Mouse (Mus musculus) neural tube, embryonic 13.5 days (tissue): ENCODE measurements around the gene Arl10. TPM values are rescaled to one million over a fixed set of nuclear protein-coding genes. Genes with fewer than 3 reads are reported as not detected.
A peak's percentile ranks its signal among the peaks of the same experiment; 100 is the strongest.
"Not testable (repeated sequence)": the region's sequence is repeated elsewhere in the genome, so short reads cannot be mapped to it uniquely, and the experiment has no call there.

Source experiments
- ATAC-seq: fragments of 200-750 bp; cut with Nextera tagmentation; 2 replicates; pipeline ENCODE4 v1.8.0; 2017; ENCODE audit warnings: low read depth, mild to moderate bottlenecking, moderate TSS enrichment, moderate library complexity
- H3K27ac ChIP-seq: fragments of 300-500 bp; sonication (generic); replicated peaks from 2 replicates; pipeline ENCODE4 v1.5.1; 2015; ENCODE audit warnings: moderate library complexity, mild to moderate bottlenecking, inconsistent platforms
- H3K27me3 ChIP-seq: fragments of 300-500 bp; sonication (generic); 2 replicates; pipeline ENCODE4 v1.6.1; 2015; ENCODE audit warnings: mild to moderate bottlenecking, inconsistent platforms
- H3K36me3 ChIP-seq: fragments of 300-500 bp; sonication (generic); 2 replicates; pipeline ENCODE4 v1.6.1; 2015; ENCODE audit warnings: mild to moderate bottlenecking, inconsistent platforms
- H3K4me1 ChIP-seq: fragments of 300-500 bp; sonication (generic); replicated peaks from 2 replicates; pipeline ENCODE4 v1.6.1; 2015; ENCODE audit warnings: inconsistent platforms
- H3K4me2 ChIP-seq: fragments of 300-500 bp; sonication (generic); 2 replicates; pipeline ENCODE4 v1.6.1; 2015; ENCODE audit warnings: inconsistent platforms, mild to moderate bottlenecking, moderate library complexity
- H3K4me3 ChIP-seq: fragments of 300-500 bp; sonication (generic); 2 replicates; pipeline ENCODE4 v1.5.1; 2015; ENCODE audit warnings: mild to moderate bottlenecking, inconsistent platforms
- H3K9ac ChIP-seq: fragments of 300-500 bp; sonication (generic); 2 replicates; pipeline ENCODE4 v1.6.1; 2015; ENCODE audit warnings: moderate library complexity, mild to moderate bottlenecking, inconsistent platforms
- H3K9me3 ChIP-seq: fragments of 300-500 bp; sonication (generic); 2 replicates; pipeline ENCODE4 v1.6.1; 2016; ENCODE audit warnings: inconsistent platforms
- WGBS: fragments of 180-500 bp; shearing (Covaris S2); methylation state at CpG from one replicate; pipeline ENCODE4 v1.1.7; 2015; 5-methylcytosine and 5-hydroxymethylcytosine counted together
- polyA plus RNA-seq: library from polyadenylated mRNA; unstranded; fragments of >200 nt; fragmentation: Nextera tagmentation; extraction: Ambion mirVana; gene quantifications from 2 replicates; pipeline ENCODE4 v1.2.1, GENCODE M21; 2015

Arl10 gene
- polyA plus RNA-seq, 1 experiment from 2014 or later: 65.8 TPM

GRCm38 (mm10) chr13:54607204-54607603, 32.4 kb downstream of the Arl10 start:
- Histone ChIP-seq H3K4me3 (no peak overlapping the region), H3K4me2 (no peak overlapping the region), H3K9me3 (no peaks in the 10 kb centered on the region), H3K4me1 (peaks cover 43% of the 10 kb centered on the region), H3K27ac (no peak overlapping the region), H3K9ac (no peak overlapping the region), H3K27me3 (no peaks in the 10 kb centered on the region), H3K36me3 (peaks cover 20% of the 10 kb centered on the region)
- 71% methylated on average over 5 of the region's 5 CpGs for WGBS
- ATAC-seq: no peak

- no peak overlapping the region for H3K27ac ChIP-seq
- WGBS: 75% methylated on average over 3 of the region's 3 CpGs
- H3K9me3 ChIP-seq: no peaks in the 10 kb centered on the region
- peaks cover 20% of the 10 kb centered on the region for H3K36me3 ChIP-seq
- peak overlapping the region; percentile 67; the same call in 1 of the 2 replicates for H3K4me2 ChIP-seq
- ATAC-seq: no peak
- H3K4me1 ChIP-seq: peaks cover 43% of the 10 kb centered on the region
- peak overlapping the region; percentile 62; the same call in 1 of the 2 replicates for H3K9ac ChIP-seq
- H3K4me3 ChIP-seq: no peak overlapping the region
- H3K27me3 ChIP-seq: no peaks in the 10 kb centered on the region
These were observed 33.2 kb downstream of the Arl10 start for GRCm38 (mm10) chr13:54608002-54608401.

GRCm38 (mm10) chr13:54608666-54609065, 33.9 kb downstream of the Arl10 start:
- Histone ChIP-seq H3K4me1 (peaks cover 38% of the 10 kb centered on the region), H3K27me3 (no peaks in the 10 kb centered on the region), H3K9ac (peak overlapping the region; percentile 62), H3K27ac (peak overlapping the region; percentile 35), H3K9me3 (no peaks in the 10 kb centered on the region), H3K4me2 (peak overlapping the region; percentile 67), H3K36me3 (peaks cover 20% of the 10 kb centered on the region), H3K4me3 (peak overlapping the region; percentile 22)
- WGBS: 5% methylated on average over 8 of the region's 8 CpGs
- no peak for ATAC-seq

- H3K27ac ChIP-seq: peak overlapping the region; percentile 35; the same call in 1 of the 2 replicates
- H3K4me3 ChIP-seq: peak overlapping the region; percentile 22
- 17% methylated on average over 1 of the region's 1 CpGs for WGBS
These were observed 34.5 kb downstream of the Arl10 start for GRCm38 (mm10) chr13:54609301-54609700.

GRCm38 (mm10) chr13:54610613-54610971, 35.8 kb downstream of the Arl10 start:
- Histone ChIP-seq H3K4me1 (peaks cover 38% of the 10 kb centered on the region), H3K27me3 (no peaks in the 10 kb centered on the region), H3K4me3 (peak overlapping the region; percentile 62), H3K9ac (peak overlapping the region; percentile 83), H3K36me3 (peaks cover 9% of the 10 kb centered on the region), H3K27ac (peak overlapping the region; percentile 74), H3K9me3 (no peaks in the 10 kb centered on the region), H3K4me2 (peak overlapping the region; percentile 67)
- peak; percentile 42 for ATAC-seq
- 10% methylated on average over 13 of the region's 13 CpGs for WGBS

More at GRCm38 (mm10) chr13:54609301-54609700, 34.5 kb downstream of the Arl10 start:
- peak overlapping the region; percentile 62 for H3K9ac ChIP-seq
- peak overlapping the region; percentile 67 for H3K4me2 ChIP-seq
- peaks cover 17% of the 10 kb centered on the region for H3K36me3 ChIP-seq
- no peaks in the 10 kb centered on the region for H3K9me3 ChIP-seq
- H3K27me3 ChIP-seq: no peaks in the 10 kb centered on the region
- H3K4me1 ChIP-seq: peaks cover 38% of the 10 kb centered on the region
- no peak for ATAC-seq

- under 1% methylated on average over 65 of the region's 66 CpGs for WGBS
- ATAC-seq: peak; percentile 77
- peak within 1 kb of the TSS; percentile 67 for H3K4me2 ChIP-seq
These were observed 36.3 kb downstream of the Arl10 start, which contains the start of gene Cltb for GRCm38 (mm10) chr13:54610972-54611754. Cltb (minus strand) TSS chr13:54611344.

GRCm38 (mm10) chr13:54613141-54613540, 38.3 kb downstream of the Arl10 start:
- not testable (repeated sequence) for ATAC-seq
- 86% methylated on average over 8 of the region's 8 CpGs for WGBS

More at GRCm38 (mm10) chr13:54610972-54611754, 36.3 kb downstream of the Arl10 start, which contains the start of gene Cltb:
- H3K27me3 ChIP-seq: no peaks in the 10 kb centered on the region
- H3K36me3 ChIP-seq: 0 out of 2 replicates have a peak, but pooled peaks cover 4% of the 10 kb centered on the region
- H3K9ac ChIP-seq: peak within 1 kb of the TSS; percentile 83
- H3K4me3 ChIP-seq: peak within 1 kb of the TSS; percentile 62
- H3K9me3 ChIP-seq: no peaks in the 10 kb centered on the region
- H3K4me1 ChIP-seq: peaks cover 38% of the 10 kb centered on the region
- peak within 1 kb of the TSS; percentile 74 for H3K27ac ChIP-seq

GRCm38 (mm10) chr13:54616307-54616706, 41.5 kb downstream of the Arl10 start:
- no peak for ATAC-seq
- WGBS: 84% methylated on average over 8 of the region's 8 CpGs

More at GRCm38 (mm10) chr13:54613141-54613540, 38.3 kb downstream of the Arl10 start:
- H3K4me1 ChIP-seq: peaks cover 35% of the 10 kb centered on the region
- H3K27ac ChIP-seq, H3K9me3 ChIP-seq, H3K4me3 ChIP-seq, H3K4me2 ChIP-seq, H3K27me3 ChIP-seq, H3K36me3 ChIP-seq, H3K9ac ChIP-seq: not testable (repeated sequence)

GRCm38 (mm10) chr13:54616998-54617397, 42.2 kb downstream of the Arl10 start:
- ATAC-seq: no peak
- H3K4me1 ChIP-seq: peaks cover 4% of the 10 kb centered on the region; the same call in 1 of the 2 replicates
- H3K9ac ChIP-seq: no peak overlapping the region
- H3K27me3 ChIP-seq: no peaks in the 10 kb centered on the region
- H3K4me3 ChIP-seq: no peak overlapping the region
- 71% methylated on average over 6 of the region's 6 CpGs for WGBS
- H3K36me3 ChIP-seq: no peaks in the 10 kb centered on the region
- H3K4me2 ChIP-seq: no peak overlapping the region
- H3K27ac ChIP-seq: no peak overlapping the region
- H3K9me3 ChIP-seq: no peaks in the 10 kb centered on the region

More at GRCm38 (mm10) chr13:54616307-54616706, 41.5 kb downstream of the Arl10 start:
- no peaks in the 10 kb centered on the region for H3K9me3 ChIP-seq
- H3K4me2 ChIP-seq: no peak overlapping the region
- no peak overlapping the region for H3K9ac ChIP-seq
- H3K4me3 ChIP-seq: no peak overlapping the region
- H3K36me3 ChIP-seq: no peaks in the 10 kb centered on the region
- H3K27me3 ChIP-seq: no peaks in the 10 kb centered on the region
- no peak overlapping the region for H3K27ac ChIP-seq
- H3K4me1 ChIP-seq: peaks cover 8% of the 10 kb centered on the region

GRCm38 (mm10) chr13:54621155-54621932, 46.5 kb downstream of the Arl10 start, which contains the start of gene Faf2:
Faf2 (plus strand) TSS chr13:54621784.
- peak within 1 kb of the TSS; percentile 96 for H3K9ac ChIP-seq
- 11% methylated on average over 44 of the region's 44 CpGs for WGBS
- H3K4me3 ChIP-seq: peak within 1 kb of the TSS; percentile 82
- 0 out of 2 replicates have a peak, but pooled peaks cover 2% of the 10 kb centered on the region for H3K36me3 ChIP-seq
- H3K9me3 ChIP-seq: no peaks in the 10 kb centered on the region
- peak; percentile 98 for ATAC-seq
- H3K4me2 ChIP-seq: peak within 1 kb of the TSS; percentile 93
- peak within 1 kb of the TSS; percentile 91 for H3K27ac ChIP-seq
- peaks cover 30% of the 10 kb centered on the region for H3K4me1 ChIP-seq
- H3K27me3 ChIP-seq: no peaks in the 10 kb centered on the region

GRCm38 (mm10) chr13:54621960-54622521, 47.2 kb downstream of the Arl10 start:
- peak overlapping the region; percentile 82 for H3K4me3 ChIP-seq
- H3K4me1 ChIP-seq: peaks cover 30% of the 10 kb centered on the region
- no peaks in the 10 kb centered on the region for H3K9me3 ChIP-seq
- H3K27me3 ChIP-seq: no peaks in the 10 kb centered on the region
- 1% methylated on average over 27 of the region's 27 CpGs for WGBS
- 0 out of 2 replicates have a peak, but pooled peaks cover 2% of the 10 kb centered on the region for H3K36me3 ChIP-seq
- H3K9ac ChIP-seq: peak overlapping the region; percentile 96
- peak overlapping the region; percentile 91 for H3K27ac ChIP-seq
- peak overlapping the region; percentile 93 for H3K4me2 ChIP-seq
- ATAC-seq: peak; percentile 71
